Mouse (Mus musculus) mesoderm, embryonic 11.5 days (tissue): ENCODE measurements around the gene Zglp1.

Experiments
- DNase-seq: peaks from one replicate; pipeline ENCODE4 v3.0.0-alpha.2; 2012; ENCODE audit warnings: low read depth, low spot score

Gene Zglp1

DNA sequence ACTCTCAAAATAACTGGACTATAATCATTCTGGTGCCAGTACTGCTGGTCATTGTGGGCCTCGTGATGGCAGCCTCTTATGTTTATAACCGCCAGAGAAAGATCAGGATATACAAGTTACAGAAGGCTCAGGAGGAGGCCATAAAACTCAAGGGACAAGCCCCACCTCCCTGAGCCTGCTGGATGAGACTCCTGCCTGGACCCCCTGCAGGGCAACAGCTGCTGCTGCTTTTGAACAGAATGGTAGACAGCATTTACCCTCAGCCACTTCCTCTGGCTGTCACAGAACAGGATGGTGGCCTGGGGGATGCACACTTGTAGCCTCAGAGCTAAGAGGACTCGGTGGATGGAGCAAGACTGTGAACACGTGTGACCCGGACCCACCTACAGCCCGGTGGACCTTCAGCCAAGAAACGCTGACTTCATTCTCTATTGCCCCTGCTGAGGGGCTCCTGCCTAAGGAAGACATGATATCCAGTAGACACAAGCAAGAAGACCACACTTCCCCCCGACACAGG lies 39.1 kb downstream of the Zglp1 start:
- DNase-seq = no peak

DNA sequence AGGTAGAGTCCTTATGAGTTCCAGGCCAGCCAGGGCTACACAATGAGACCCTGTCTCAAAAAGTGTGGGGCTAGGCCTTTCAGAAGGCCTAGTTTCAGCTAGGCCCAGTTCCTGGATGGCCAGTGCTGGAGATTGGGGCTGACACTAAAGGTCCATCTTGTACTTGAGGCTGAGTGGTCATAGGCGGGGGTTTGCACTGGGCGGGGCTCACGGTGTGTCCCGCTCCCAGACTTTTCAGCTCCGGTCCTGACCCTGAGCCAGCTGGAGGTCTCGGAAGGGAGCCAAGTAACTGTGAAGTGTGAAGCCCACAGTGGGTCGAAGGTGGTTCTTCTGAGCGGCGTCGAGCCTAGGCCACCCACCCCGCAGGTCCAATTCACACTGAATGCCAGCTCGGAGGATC lies 40.0 kb downstream of the Zglp1 start:
- no peak for DNase-seq

DNA sequence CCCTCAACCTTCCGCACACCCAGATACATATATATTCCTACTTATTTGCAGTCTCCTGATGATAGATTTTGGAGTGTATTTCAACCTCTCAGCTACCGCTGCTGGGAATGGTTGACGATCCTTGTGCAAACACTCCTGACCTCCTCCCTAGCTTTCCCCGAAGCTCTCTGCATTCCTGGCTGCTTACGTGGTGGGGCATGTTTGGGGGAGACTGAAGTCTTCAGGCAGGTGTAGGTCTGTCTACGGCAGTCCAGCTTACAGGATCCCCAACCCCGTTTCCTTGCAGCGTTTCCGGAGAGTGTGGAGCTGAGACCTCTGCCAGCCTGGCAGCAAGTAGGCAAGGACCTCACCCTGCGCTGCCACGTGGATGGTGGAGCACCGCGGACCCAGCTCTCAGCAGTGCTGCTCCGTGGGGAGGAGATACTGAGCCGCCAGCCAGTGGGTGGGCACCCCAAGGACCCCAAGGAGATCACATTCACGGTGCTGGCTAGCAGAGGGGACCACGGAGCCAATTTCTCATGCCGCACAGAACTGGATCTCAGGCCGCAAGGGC lies 41.6 kb downstream of the Zglp1 start:
- no peak for DNase-seq

DNA sequence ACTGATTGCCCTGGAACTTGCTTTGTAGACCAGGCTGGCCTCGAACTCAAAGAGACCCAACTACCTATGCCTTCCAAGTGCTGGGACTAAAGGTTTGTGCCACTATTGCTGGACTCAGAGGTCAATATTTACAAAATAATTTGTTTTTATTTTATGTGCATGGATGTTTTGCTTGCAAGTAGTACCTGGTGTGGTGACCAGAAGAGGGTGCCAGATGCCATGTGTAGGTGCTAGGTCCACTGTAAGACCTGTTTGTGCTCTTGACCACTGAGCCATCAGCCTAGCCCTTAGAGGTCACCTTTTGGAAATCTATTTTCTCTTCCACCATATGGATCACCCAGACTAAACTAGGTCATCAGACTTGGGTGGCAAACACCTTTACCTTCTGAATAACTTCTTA lies 44.2 kb downstream of the Zglp1 start:
- no peak for DNase-seq

DNA sequence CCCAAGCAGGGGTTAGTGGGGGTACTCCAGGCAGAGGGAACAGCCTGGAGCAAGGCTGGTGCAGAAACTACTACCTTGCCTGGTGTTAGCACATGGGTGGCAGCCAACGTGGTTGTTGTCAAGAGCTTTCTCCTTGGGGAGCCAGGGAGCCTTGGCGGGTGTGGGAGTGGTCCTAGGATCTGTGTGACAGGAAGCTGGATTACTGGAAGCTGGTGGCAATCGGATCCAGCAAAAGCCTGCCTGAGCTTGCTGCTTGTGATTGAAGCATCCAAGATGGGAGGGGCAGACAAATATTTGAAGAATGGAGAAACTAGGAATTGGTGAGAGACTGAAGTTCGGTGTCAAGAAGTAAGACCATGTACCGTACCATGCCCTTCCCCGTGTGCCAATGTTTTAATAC lies 44.6 kb downstream of the Zglp1 start:
- DNase-seq = no peak

DNA sequence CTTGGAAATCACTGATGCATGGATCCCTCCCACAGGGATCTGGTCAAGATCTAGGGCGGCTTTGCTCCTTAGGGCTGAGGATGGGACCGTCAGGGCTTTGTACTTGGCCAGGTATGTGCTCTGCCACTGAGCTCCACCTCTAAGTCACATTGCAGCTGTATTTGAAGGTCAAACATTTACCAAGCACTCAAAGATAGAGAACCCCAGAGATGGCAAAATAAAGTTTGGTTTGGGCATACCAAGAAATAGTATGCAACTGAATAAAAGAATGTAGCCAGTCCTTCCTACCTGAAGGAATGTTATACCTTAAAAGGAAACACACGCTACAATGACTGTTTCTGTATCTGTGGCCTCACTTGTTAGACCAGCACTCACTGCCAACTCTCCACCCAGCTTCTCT lies 45.5 kb downstream of the Zglp1 start:
- no peak for DNase-seq

DNA sequence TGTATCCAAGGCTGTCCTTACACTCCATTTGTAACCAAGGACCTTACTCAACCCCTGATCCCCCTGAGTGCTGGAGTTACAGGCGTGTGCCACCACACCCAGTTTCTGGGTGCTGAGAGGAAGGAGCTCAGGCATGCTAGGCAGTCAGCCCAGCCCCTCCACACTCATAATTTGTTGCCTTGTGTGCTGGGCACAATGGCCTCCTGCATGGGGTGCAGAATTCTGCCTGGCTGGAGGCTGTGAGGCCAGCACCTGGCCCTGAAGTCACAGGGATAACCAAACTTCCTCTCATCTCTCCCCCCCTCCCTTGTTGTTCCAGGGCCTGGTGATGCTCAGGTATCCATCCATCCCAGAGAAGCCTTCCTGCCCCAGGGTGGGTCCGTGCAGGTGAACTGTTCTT lies 48.3 kb downstream of the Zglp1 start:
- no peak for DNase-seq

DNA sequence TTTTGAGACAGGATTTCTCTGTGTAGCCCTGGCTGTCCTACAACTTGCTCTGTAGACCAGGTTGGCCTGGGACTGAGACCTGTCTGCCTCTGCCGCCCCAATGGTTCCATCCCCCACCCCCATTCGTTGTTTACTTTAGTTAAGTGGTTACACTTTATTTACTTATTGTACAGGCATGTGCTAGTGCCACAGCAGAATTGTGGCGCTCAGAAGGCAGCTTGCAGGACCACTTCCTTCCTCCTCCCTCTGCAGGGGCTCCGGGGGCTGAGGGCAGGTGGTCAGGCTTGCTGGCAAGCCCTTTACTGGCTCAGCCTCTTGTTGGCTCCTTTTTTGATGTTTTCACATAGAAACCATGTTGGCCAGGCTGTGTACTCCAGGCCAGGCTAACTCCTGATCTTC lies 49.7 kb downstream of the Zglp1 start:
- DNase-seq = no peak

DNA sequence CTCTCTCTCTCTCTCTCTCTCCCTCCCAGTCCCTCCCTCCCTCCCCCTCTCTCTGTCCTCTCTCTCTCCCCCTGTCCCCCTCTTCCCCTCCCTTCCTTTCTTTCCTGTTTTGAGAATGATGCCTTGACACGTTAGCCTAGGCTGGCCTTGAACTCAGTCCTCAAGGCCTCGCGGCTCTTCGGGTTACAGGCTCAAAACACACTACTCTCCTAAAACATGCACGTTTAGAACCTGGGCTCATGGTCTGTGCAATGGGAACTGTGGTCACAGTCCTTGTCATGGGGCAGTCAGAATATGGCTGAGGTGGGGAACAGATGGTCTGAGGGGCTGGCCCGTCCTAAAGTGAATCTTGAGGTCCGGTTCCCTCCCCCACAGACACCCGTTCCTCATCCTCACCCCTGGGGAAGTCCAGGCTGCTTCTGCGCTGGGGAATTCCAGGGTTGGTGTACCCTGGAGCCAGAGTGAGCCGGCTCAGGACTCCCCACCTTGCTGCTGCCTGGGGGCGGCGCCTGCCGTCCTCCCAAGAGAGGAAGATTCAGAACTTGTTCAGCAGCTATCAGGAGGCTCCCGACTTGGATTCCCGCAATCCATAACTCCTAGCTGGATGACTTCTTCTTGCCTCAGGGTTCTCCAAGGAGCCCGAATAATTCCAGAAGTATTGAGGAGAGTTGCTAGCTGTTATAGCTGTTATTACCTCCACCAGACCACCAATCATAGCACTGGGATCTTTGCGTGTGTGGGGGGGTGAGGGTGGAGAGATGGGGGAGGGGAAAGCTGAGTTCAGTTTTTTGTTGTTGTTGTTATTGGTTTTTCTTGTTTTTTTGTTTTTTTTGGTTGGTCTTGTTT lies 50.3 kb downstream of the Zglp1 start:
- DNase-seq = no peak

DNA sequence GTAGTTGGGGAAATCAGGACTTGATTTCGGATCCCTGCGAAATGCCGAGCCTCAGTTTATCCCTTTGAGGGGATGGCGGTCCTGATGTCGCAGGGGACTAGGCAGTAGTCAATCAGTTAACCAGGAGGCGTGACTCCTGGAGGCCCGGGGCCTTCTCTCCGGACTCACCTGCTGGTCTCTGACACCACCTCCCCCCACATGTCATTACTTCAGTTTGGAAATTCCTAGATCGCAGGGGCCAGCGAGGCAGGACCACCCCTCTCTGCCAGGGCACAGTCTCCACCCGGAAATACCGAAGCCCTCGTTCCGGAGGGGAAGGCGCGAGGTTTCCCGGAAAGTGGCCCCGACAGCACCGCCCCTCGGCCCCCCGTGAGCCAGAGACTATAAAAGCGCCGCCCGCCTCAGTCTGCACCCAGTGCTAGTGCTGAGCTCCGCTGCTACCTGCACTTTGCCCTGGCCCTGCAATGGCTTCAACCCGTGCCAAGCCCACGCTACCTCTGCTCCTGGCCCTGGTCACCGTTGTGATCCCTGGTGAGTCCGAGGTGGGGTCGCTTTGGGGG lies 51.2 kb downstream of the Zglp1 start, which contains the start of gene Icam1:
Gene Icam1 (plus strand): TSS at position 415 of the 560 bp plus-strand sequence.
- no peak for DNase-seq

DNA sequence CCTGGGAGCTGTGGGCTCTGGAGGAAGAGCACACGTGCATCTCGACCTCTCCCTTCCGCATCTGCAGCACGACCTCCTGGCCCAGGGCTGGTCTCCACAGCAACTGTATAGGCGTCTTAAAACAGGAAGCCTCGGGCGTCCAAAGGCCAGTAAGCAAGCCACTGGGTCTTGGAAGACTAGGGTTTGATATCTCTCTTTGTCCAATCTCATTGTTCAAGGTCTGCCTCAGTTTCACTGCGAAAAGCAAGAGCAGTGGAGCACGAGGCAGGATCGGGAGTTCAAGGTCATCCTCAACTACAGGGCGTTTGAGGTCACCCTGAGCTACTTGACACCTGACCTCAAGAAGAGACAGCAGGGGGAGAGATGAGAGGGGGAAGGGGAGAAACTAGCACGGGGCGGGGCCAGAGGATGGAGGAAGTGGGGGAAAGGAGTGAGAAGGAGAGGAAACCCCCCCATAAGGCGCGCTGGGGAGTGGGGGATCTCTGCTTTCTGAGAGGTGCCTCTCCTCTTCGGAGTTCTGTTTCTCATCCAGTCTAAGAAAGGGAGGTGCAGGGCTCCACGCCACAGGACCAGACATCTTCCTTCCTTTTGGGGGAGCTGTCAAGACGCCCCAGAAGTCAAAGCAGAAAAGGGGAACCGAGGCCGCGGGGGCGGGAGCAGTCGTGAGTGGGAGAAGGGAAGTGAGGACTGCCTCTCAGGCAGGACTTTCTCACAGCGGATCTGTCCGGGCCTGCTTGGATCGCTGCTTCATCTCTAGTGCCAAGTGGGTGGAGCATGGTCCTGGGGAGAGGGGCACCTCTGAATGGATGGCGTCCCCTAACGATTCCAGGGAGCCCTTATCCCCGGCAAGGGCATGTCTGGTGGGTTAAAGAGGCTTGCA lies 52.0 kb downstream of the Zglp1 start:
- no peak for DNase-seq
